Mouse (Mus musculus): ENCODE data around the gene Igsf9b. TPM values are rescaled to one million over a fixed set of nuclear protein-coding genes. Genes with fewer than 3 reads are reported as not detected.

The Igsf9b gene
- polyA plus RNA-seq, 1 experiment from 2014 or later: 6.6 TPM

DNA sequence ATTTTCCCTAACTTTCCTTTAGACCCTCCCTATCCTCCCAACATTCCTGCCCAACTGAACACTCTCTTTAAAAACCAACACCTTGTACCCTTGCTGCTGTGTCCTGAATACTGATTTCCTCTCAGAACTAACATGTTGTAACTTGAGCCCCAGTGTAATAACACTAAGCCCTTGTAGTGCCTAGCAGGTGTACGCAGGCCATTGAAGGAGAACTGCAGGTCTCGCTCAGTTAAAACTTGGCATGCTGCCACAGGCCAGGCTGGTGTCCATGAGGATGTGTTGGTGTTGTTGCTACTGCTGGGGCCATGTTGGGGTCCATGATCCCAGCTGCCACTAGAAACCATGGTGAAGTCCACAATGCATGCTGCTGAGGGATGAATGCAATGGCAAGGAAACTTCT lies 70.1 kb downstream of the Igsf9b start:
- Histone ChIP-seq H3K27me3 (ENCODE audit: control insufficient read depth, insufficient read depth, low read length) (no peaks in the 10 kb centered on the region), H3K4me1 (replicated peaks; ENCODE audit: control insufficient read depth, insufficient read depth, low read length) (no peaks in the 10 kb centered on the region), H3K9ac (ENCODE audit: low read depth, low read length) (no peak overlapping the region), H3K36me3 (ENCODE audit: control insufficient read depth, insufficient read depth, low read length) (no peaks in the 10 kb centered on the region), H3K4me2 (replicated peaks; ENCODE audit: low read depth, low read length) (no peak overlapping the region), H3K9me3 (ENCODE audit: control insufficient read depth, low read length) (no peaks in the 10 kb centered on the region), H3K27ac (ENCODE audit: low read depth, low read length) (no peak overlapping the region), H3K4me3 (ENCODE audit: low read depth, low read length) (no peak overlapping the region)
- ATAC-seq (ENCODE audit: low FRiP score): no peak
- WGBS: 87% methylated on average over 2 of the region's 2 CpGs
- no peak for DNase-seq (ENCODE audit: low spot score)

DNA sequence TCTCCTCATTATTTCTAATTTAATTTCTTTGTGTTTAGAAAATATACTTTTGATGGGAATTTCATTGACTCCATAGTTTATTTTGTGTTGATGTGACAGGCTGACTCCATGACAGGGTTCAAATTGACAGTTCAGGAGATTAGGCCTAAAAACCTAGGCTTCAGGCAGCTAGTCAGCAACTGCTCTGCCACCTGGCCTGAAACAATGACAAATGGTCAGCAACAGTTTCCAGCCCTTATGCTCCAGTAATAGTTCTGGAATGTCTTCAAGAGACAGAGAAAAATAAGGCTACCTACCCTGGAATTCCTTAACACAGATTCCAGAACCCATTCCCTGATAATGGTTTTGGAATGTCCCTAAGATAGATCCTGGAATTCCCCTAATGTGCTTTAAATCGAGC lies 76.7 kb downstream of the Igsf9b start:
- WGBS: 71% methylated on average over 1 of the region's 1 CpGs
- no peak overlapping the region for H3K4me3 ChIP-seq (ENCODE audit: low read depth, low read length)
- DNase-seq (ENCODE audit: low spot score): no peak
- no peaks in the 10 kb centered on the region for H3K36me3 ChIP-seq (ENCODE audit: control insufficient read depth, insufficient read depth, low read length)
- H3K9me3 ChIP-seq (ENCODE audit: control insufficient read depth, low read length): no peaks in the 10 kb centered on the region
- no peaks in the 10 kb centered on the region for H3K4me1 ChIP-seq (replicated peaks; ENCODE audit: control insufficient read depth, insufficient read depth, low read length)
- no peak overlapping the region for H3K4me2 ChIP-seq (replicated peaks; ENCODE audit: low read depth, low read length)
- no peak overlapping the region for H3K27ac ChIP-seq (ENCODE audit: low read depth, low read length)
- no peak for ATAC-seq (ENCODE audit: low FRiP score)
- no peak overlapping the region for H3K9ac ChIP-seq (ENCODE audit: low read depth, low read length)
- H3K27me3 ChIP-seq (ENCODE audit: control insufficient read depth, insufficient read depth, low read length): no peaks in the 10 kb centered on the region

GRCm38 (mm10) chr9:27386951-27387350 lies 87.9 kb downstream of the Igsf9b start:
- no peak for ATAC-seq (ENCODE audit: low FRiP score)
- no peaks in the 10 kb centered on the region for H3K9me3 ChIP-seq (ENCODE audit: control insufficient read depth, low read length)
- no peaks in the 10 kb centered on the region for H3K36me3 ChIP-seq (ENCODE audit: control insufficient read depth, insufficient read depth, low read length)
- H3K9ac ChIP-seq (ENCODE audit: low read depth, low read length): no peak overlapping the region
- no peak overlapping the region for H3K4me2 ChIP-seq (replicated peaks; ENCODE audit: low read depth, low read length)
- H3K27ac ChIP-seq (ENCODE audit: low read depth, low read length): no peak overlapping the region
- no peak overlapping the region for H3K4me3 ChIP-seq (ENCODE audit: low read depth, low read length)
- WGBS: 93% methylated on average over 3 of the region's 3 CpGs
- H3K27me3 ChIP-seq (ENCODE audit: control insufficient read depth, insufficient read depth, low read length): no peaks in the 10 kb centered on the region; the same call in 1 of the 2 replicates
- no peaks in the 10 kb centered on the region for H3K4me1 ChIP-seq (replicated peaks; ENCODE audit: control insufficient read depth, insufficient read depth, low read length)
- no peak for DNase-seq (ENCODE audit: low spot score)

- no peak for ATAC-seq (ENCODE audit: low FRiP score)
- H3K4me3 ChIP-seq (ENCODE audit: low read depth, low read length): no peak within 1 kb of the TSS
- H3K27ac ChIP-seq (ENCODE audit: low read depth, low read length): no peak within 1 kb of the TSS
- no peak for DNase-seq (ENCODE audit: low spot score)
- H3K4me1 ChIP-seq (replicated peaks; ENCODE audit: control insufficient read depth, insufficient read depth, low read length): no peaks in the 10 kb centered on the region
- no peak within 1 kb of the TSS for H3K9ac ChIP-seq (ENCODE audit: low read depth, low read length)
- no peaks in the 10 kb centered on the region for H3K36me3 ChIP-seq (ENCODE audit: control insufficient read depth, insufficient read depth, low read length)
- 88% methylated on average over 3 of the region's 3 CpGs for WGBS
- no peaks in the 10 kb centered on the region for H3K27me3 ChIP-seq (ENCODE audit: control insufficient read depth, insufficient read depth, low read length)
- no peaks in the 10 kb centered on the region for H3K9me3 ChIP-seq (ENCODE audit: control insufficient read depth, low read length)
- no peak within 1 kb of the TSS for H3K4me2 ChIP-seq (replicated peaks; ENCODE audit: low read depth, low read length)
Observed at GRCm38 (mm10) chr9:27396500-27396899, 97.5 kb downstream of the Igsf9b start, which contains the start of gene Spata19. Gene Spata19, plus strand, starts transcription at chr9:27396800.

DNA sequence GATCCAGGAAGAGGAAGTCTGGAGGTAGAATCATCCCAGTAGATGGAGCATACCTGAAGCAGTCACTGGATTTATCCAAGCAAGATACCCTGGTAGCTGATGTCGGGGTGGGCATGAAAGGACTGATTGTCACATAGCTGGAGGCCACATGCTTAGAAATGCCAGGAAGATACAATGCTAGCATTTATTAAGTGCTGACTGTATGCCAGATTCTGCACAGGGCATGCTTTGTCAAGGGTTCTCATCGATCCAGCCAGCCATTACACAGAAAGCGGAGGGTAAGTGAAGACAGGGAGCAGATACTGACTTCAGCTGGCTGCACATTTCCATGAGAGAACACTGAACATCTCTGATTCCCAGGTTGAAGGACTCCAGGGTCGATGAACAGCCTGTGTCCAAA lies 102.2 kb downstream of the Igsf9b start:
- DNase-seq (ENCODE audit: low spot score) (no peak), ATAC-seq (ENCODE audit: low FRiP score) (no peak)
- 86% methylated on average over 4 of the region's 4 CpGs for WGBS
- H3K36me3 ChIP-seq (ENCODE audit: control insufficient read depth, insufficient read depth, low read length): no peaks in the 10 kb centered on the region
- H3K4me1 ChIP-seq (replicated peaks; ENCODE audit: control insufficient read depth, insufficient read depth, low read length): no peaks in the 10 kb centered on the region
- no peak overlapping the region for H3K27ac ChIP-seq (ENCODE audit: low read depth, low read length)
- no peak overlapping the region for H3K4me2 ChIP-seq (replicated peaks; ENCODE audit: low read depth, low read length)
- H3K4me3 ChIP-seq (ENCODE audit: low read depth, low read length): no peak overlapping the region
- no peaks in the 10 kb centered on the region for H3K9me3 ChIP-seq (ENCODE audit: control insufficient read depth, low read length)
- H3K9ac ChIP-seq (ENCODE audit: low read depth, low read length): no peak overlapping the region
- no peaks in the 10 kb centered on the region for H3K27me3 ChIP-seq (ENCODE audit: control insufficient read depth, insufficient read depth, low read length)

Other genes starting within 250 kb of the Igsf9b start
- gene Jam3, start 143.8 kb upstream of the Igsf9b start, polyA plus RNA-seq (2014; fragmentation: Nextera tagmentation; extraction: Ambion mirVana): 151 and 163 TPM in 2 replicates
- gene Spata19, start 97.6 kb downstream of the Igsf9b start, polyA plus RNA-seq (2014; fragmentation: Nextera tagmentation; extraction: Ambion mirVana): not detected in 2 replicates

Data from hindbrain, embryonic 11.5 days (tissue).